In genomic region chr6:127440416-127441104, GRCm38 (mm10) we compare ENCODE assay signal across 10 mouse cellular contexts. TPM values are rescaled to one million over a fixed set of nuclear protein-coding genes. Genes with fewer than 3 reads are reported as not detected.
DNase-seq lines count a peak whose midpoint lies in the region; ATAC-seq and TF ChIP-seq lines count a peak whose summit lies in the region.
"Had no signal": no experiment of that assay in that cellular context is flagged by ENCODE, and none has a peak within 500 bp of the region (broad histone marks: within the 10 kb centered on the region; RNA-seq: fewer than 3 reads in every experiment).

No protein-coding gene starts in this region.

- H3K36me3 ChIP-seq in stomach, postnatal 0 days (ENCODE audit: control insufficient read depth, insufficient read depth, low read length): no peaks in the 10 kb centered on the region
- H3K36me3 ChIP-seq in liver, postnatal 0 days (replicated peaks; ENCODE audit: insufficient read depth, low read length): no peaks in the 10 kb centered on the region
- H3K36me3 ChIP-seq: heart, embryonic 15.5 days; limb, embryonic 13.5 days had no signal

- WGBS in olfactory bulb, adult 2 months: 43% methylated on average over 14 of the region's 14 CpGs
- WGBS in stomach, postnatal 0 days: 54% methylated on average over 14 of the region's 14 CpGs
- 70% methylated on average over 14 of the region's 14 CpGs for WGBS in liver, postnatal 0 days (ENCODE audit: insufficient replicate concordance)

- H3K4me1 ChIP-seq in olfactory bulb, adult 2 months (ENCODE audit: control insufficient read depth, insufficient read depth, low read length): peaks cover 3% of the 10 kb centered on the region; the same call in 1 of the 2 replicates
- H3K4me1 ChIP-seq in stomach, postnatal 0 days (replicated peaks; ENCODE audit: control insufficient read depth, insufficient read depth): no peaks in the 10 kb centered on the region
- H3K4me1 ChIP-seq in liver, postnatal 0 days (ENCODE audit: insufficient read depth): peaks cover 9% of the 10 kb centered on the region

- no peaks in the 10 kb centered on the region for H3K9me3 ChIP-seq in stomach, postnatal 0 days (ENCODE audit: control insufficient read depth, low read length)
- no peaks in the 10 kb centered on the region for H3K9me3 ChIP-seq in liver, postnatal 0 days (ENCODE audit: low read length)
- H3K9me3 ChIP-seq: heart, embryonic 15.5 days; limb, embryonic 13.5 days had no signal

- H3K27me3 ChIP-seq in stomach, postnatal 0 days (ENCODE audit: control insufficient read depth, insufficient read depth, low read length): no peaks in the 10 kb centered on the region
- no peaks in the 10 kb centered on the region for H3K27me3 ChIP-seq in liver, postnatal 0 days (ENCODE audit: insufficient read depth, low read length)

- H3K4me3 ChIP-seq in olfactory bulb, adult 2 months (ENCODE audit: insufficient read depth, low read depth, low read length): peak overlapping the region; percentile 16; the same call in 1 of the 2 replicates
- no peak overlapping the region for H3K4me3 ChIP-seq in stomach, postnatal 0 days (ENCODE audit: low read depth, low read length)
- no peak overlapping the region for H3K4me3 ChIP-seq in liver, postnatal 0 days (ENCODE audit: low read depth, low read length)
- H3K4me3 ChIP-seq: heart, embryonic 15.5 days; limb, embryonic 13.5 days had no signal

- no peak overlapping the region for H3K4me2 ChIP-seq in stomach, postnatal 0 days (replicated peaks; ENCODE audit: low read depth)
- H3K4me2 ChIP-seq in liver, postnatal 0 days (ENCODE audit: low read depth, low read length): no peak overlapping the region
- H3K4me2 ChIP-seq: heart, embryonic 15.5 days; limb, embryonic 13.5 days had no signal

- H3K9ac ChIP-seq in stomach, postnatal 0 days (ENCODE audit: low read length): no peak overlapping the region
- H3K9ac ChIP-seq in liver, postnatal 0 days (replicated peaks): no peak overlapping the region
- H3K9ac ChIP-seq: heart, embryonic 15.5 days; limb, embryonic 13.5 days had no signal

- TF ChIP-seq POLR2A in olfactory bulb, adult 2 months (IDR thresholded peaks at IDR 0.05; ENCODE audit: insufficient read depth, low read depth, low read length): no peak

- no peak overlapping the region for H3K27ac ChIP-seq in olfactory bulb, adult 2 months (ENCODE audit: insufficient read depth, low read depth, low read length)
- no peak overlapping the region for H3K27ac ChIP-seq in stomach, postnatal 0 days (replicated peaks)
- no peak overlapping the region for H3K27ac ChIP-seq in liver, postnatal 0 days (ENCODE audit: low read depth)
- H3K27ac ChIP-seq: heart, embryonic 15.5 days; limb, embryonic 13.5 days had no signal

- no peak for TF ChIP-seq EP300 in stomach, postnatal 0 days (optimal IDR thresholded peaks at IDR 0.05)
- TF ChIP-seq EP300 in liver, postnatal 0 days (IDR thresholded peaks at IDR 0.05; ENCODE audit: low read depth): no peak

- peak; percentile 58 to 64 for DNase-seq in cerebellum, postnatal 10 days
- DNase-seq in cerebellum, adult 8-10 months: no peak
- DNase-seq in layer of hippocampus, postnatal 36 days: peak; percentile 33 to 48
- DNase-seq in gastrocnemius, postnatal 25 days: no peak
- no peak for DNase-seq in stomach, postnatal 0 days (ENCODE audit: low spot score)
- DNase-seq in liver, postnatal 0 days: no peak

- peak; percentile 92 for ATAC-seq in frontal cortex, adult (ENCODE audit: low TSS enrichment)
- ATAC-seq in stomach, postnatal 0 days (ENCODE audit: low FRiP score, low TSS enrichment): no peak
- ATAC-seq in liver, postnatal 0 days: no peak

- TF ChIP-seq CTCF in olfactory bulb, adult 2 months (IDR thresholded peaks at IDR 0.05; ENCODE audit: insufficient read depth, low read depth, low read length): no peak
- TF ChIP-seq CTCF in stomach, postnatal 0 days (IDR thresholded peaks at IDR 0.05; ENCODE audit: low read depth): no peak
- no peak for TF ChIP-seq CTCF in liver, postnatal 0 days (IDR thresholded peaks at IDR 0.05; ENCODE audit: low read depth)

RNA-seq across cellular contexts. Expression of gene Parp11, which starts 6.1 kb away (rescaled TPM):
- 10 to 100 TPM; 32.1 to 40.1 TPM for total RNA-seq in layer of hippocampus, postnatal 36 days (2021)
- polyA plus RNA-seq in olfactory bulb, adult 2 months (2012; ENCODE audit: insufficient read depth, insufficient read length, low replicate concordance, missing spikeins): not detected in 2 replicates
- 1 to 10 TPM; 3.4 to 4.9 TPM for total RNA-seq in gastrocnemius, postnatal 25 days (2021)
- polyA plus RNA-seq in stomach, postnatal 0 days (2015; fragmentation: Nextera tagmentation; extraction: Ambion mirVana): 7.7 and 8.1 TPM in 2 replicates
- 5.5 and 5.8 TPM in 2 replicates for polyA plus RNA-seq in liver, postnatal 0 days (2015; fragmentation: Nextera tagmentation; extraction: Ambion mirVana)

Comparison
In these comparisons a context has a peak if more than half of its experiments do, and no peak if none do; other contexts are left out.
1. DNase-seq: peak in cerebellum, postnatal 10 days (2 of 2) and layer of hippocampus, postnatal 36 days (2 of 2); none in cerebellum, adult 8-10 months (single experiment), gastrocnemius, postnatal 25 days (single experiment), stomach, postnatal 0 days (single experiment) and liver, postnatal 0 days (single experiment).